Mouse (Mus musculus): ENCODE measurements around the gene Erc2. TPM values are rescaled to one million over a fixed set of nuclear protein-coding genes. Genes with fewer than 3 reads are reported as not detected.

Erc2 gene
- total RNA-seq, 2 experiments from 2014 or later = 203 to 224 TPM

- DNase-seq (ENCODE audit: extremely low spot score in 1 of 2, low spot score in 2 of 2) = no peak
- intact Hi-C loops (cut with DNase I) = loop anchor here (10.0 kb wide), 1 partner anchor 247 kb away; no protein-coding TSS in a partner anchor
- no peak for TF ChIP-seq CTCF (IDR thresholded peaks at IDR 0.05)
- Histone ChIP-seq H3K27ac (no peak overlapping the region), H3K4me3 (no peak overlapping the region)
Measured at GRCm38 (mm10) chr14:28051646-28052045, 429.4 kb downstream of the Erc2 start.

- TF ChIP-seq CTCF (IDR thresholded peaks at IDR 0.05) = no peak
- intact Hi-C loops (cut with DNase I) = loop anchor here (10.0 kb wide), 1 partner anchor 253 kb away; no protein-coding TSS in a partner anchor
- no peak overlapping the region for H3K4me3 ChIP-seq
- peak in 1 of 2 experiments; percentile 7 for DNase-seq (ENCODE audit: extremely low spot score in 1 of 2, low spot score in 2 of 2)
- no peak overlapping the region for H3K27ac ChIP-seq
Measured at GRCm38 (mm10) chr14:28057159-28057884, 435.1 kb downstream of the Erc2 start.

- Histone ChIP-seq H3K27ac (no peak overlapping the region), H3K4me3 (no peak overlapping the region)
- TF ChIP-seq CTCF (IDR thresholded peaks at IDR 0.05) = no peak
- peak in 1 of 2 experiments; percentile 9 for DNase-seq (ENCODE audit: extremely low spot score in 1 of 2, low spot score in 2 of 2)
- intact Hi-C loops (cut with DNase I) = loop anchor here (10.0 kb wide), 1 partner anchor 253 kb away; no protein-coding TSS in a partner anchor
Measured at GRCm38 (mm10) chr14:28057885-28058860, 435.9 kb downstream of the Erc2 start.

DNA sequence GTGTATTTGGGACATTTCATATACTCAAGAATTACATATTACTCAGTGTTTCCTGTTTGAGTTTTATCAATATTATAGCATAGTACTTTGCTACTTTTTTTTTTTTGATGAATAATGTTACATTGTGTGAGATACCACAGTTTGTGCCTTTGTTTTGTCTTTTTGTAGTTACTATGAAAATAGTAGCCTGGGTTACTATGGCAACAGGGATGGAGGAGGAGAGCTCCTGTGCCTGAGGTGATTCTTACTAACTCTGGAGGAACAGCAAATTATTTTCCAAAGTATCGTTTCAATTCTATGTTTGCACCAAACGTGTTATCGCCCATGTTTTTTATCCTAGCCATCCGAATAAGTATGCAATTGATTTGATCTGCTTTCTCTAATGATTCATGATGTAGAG lies 438.7 kb downstream of the Erc2 start:
- no peak overlapping the region for H3K4me3 ChIP-seq
- no peak overlapping the region for H3K27ac ChIP-seq
- DNase-seq (ENCODE audit: extremely low spot score in 1 of 2, low spot score in 2 of 2) = no peak
- TF ChIP-seq CTCF (IDR thresholded peaks at IDR 0.05) = no peak
- intact Hi-C loops (cut with DNase I) = no loop called here

GRCm38 (mm10) chr14:28061649-28062375 lies 439.6 kb downstream of the Erc2 start:
- TF ChIP-seq CTCF (IDR thresholded peaks at IDR 0.05) = no peak
- no peak overlapping the region for H3K4me3 ChIP-seq
- H3K27ac ChIP-seq = no peak overlapping the region
- intact Hi-C loops (cut with DNase I) = no loop called here
- DNase-seq (ENCODE audit: extremely low spot score in 1 of 2, low spot score in 2 of 2) = no peak

DNA sequence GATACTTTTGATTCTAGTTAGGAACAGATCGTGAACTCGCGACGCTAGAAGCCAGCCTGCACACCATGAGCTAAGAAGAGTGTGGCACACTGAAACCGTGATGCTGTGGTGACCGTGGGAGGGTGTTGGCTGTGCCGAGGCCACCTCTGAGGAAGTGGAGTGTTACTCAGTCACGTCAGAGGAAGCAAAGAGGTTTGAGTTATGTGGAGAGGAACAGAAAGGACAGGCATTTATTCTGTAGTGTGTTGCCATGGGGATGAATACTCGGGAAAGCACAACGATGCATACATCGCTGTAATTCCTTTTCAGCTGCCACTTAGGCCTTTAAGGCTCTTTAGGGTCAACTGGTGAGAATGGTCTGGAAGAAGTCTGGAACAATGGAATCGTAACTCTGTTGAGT lies 445.8 kb downstream of the Erc2 start:
- TF ChIP-seq CTCF (IDR thresholded peaks at IDR 0.05) = no peak
- Histone ChIP-seq H3K27ac (no peak overlapping the region), H3K4me3 (no peak overlapping the region)
- intact Hi-C loops (cut with DNase I) = no loop called here
- peak; percentile 28 to 33 for DNase-seq (ENCODE audit: extremely low spot score in 1 of 2, low spot score in 2 of 2)

DNA sequence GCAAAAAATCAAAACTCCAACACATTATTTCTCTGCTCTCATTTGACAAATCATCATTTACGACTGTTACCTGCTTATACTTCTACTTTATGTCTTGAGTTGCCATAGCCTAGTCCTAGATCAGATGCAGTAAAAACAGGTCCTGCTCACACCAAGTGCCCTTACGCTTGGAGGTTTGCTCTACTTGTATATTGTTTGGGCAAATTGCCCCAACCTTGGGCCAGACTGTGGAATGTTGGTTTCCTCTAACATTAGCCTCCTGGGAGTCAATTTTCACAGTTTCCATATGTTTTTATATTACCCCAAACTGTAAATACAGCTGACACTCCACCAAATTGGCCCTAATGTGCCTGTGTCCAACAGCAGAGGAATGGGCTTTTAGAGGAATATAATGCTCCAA lies 447.6 kb downstream of the Erc2 start:
- no peak for TF ChIP-seq CTCF (IDR thresholded peaks at IDR 0.05)
- Histone ChIP-seq H3K27ac (no peak overlapping the region), H3K4me3 (no peak overlapping the region)
- DNase-seq (ENCODE audit: extremely low spot score in 1 of 2, low spot score in 2 of 2) = no peak
- intact Hi-C loops (cut with DNase I) = no loop called here

DNA sequence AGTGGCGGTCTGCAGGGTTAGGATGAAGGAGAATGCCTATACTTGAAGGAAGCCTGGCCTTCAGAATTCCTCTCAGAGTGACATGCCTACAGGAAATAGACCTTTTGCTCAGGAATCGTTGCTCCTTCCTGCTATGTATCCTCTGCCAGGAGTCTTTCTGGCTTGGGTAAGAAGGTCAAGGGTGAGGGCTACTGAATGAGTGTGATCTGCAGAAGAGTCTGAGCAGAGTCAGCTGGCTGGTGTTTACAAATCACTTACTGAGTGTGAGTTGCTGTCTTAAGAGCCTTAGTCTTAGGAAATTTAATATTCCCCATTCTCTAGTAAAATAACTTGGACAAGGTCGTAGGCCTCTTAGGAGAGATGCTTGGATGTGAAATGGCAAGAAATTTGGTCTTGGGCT lies 450.3 kb downstream of the Erc2 start:
- intact Hi-C loops (cut with DNase I) = no loop called here
- Histone ChIP-seq H3K27ac (no peak overlapping the region), H3K4me3 (no peak overlapping the region)
- TF ChIP-seq CTCF (IDR thresholded peaks at IDR 0.05) = no peak
- no peak for DNase-seq (ENCODE audit: extremely low spot score in 1 of 2, low spot score in 2 of 2)

GRCm38 (mm10) chr14:28089636-28090443 lies 467.6 kb downstream of the Erc2 start:
- Histone ChIP-seq H3K4me3 (no peak overlapping the region), H3K27ac (no peak overlapping the region)
- peak; percentile 60 for TF ChIP-seq CTCF (IDR thresholded peaks at IDR 0.05)
- DNase-seq (ENCODE audit: extremely low spot score in 1 of 2, low spot score in 2 of 2) = no peak
- intact Hi-C loops (cut with DNase I) = loop anchor here (2.0 to 10.0 kb wide), 2 partner anchors 417 to 1005 kb away; no protein-coding TSS in a partner anchor

DNA sequence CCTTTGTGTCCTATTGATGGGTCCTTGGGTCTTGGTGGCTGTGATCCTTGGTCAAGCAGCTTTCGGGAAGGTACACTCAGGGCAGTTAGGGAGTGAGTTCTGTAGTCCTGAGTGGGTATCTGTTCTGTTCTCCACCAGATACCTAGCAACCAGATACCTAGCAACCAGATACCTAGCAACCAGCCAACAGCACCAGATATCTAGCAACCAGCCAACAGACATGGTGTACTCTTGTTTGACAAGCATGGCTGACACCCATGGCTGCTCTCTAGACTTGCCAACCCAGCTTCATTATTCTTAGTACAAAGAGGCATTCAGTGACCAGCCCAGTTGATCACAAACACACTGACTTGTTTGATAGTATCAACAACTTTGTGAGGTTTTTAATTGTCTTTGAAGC lies 469.1 kb downstream of the Erc2 start:
- no peak for DNase-seq (ENCODE audit: extremely low spot score in 1 of 2, low spot score in 2 of 2)
- Histone ChIP-seq H3K27ac (no peak overlapping the region), H3K4me3 (no peak overlapping the region)
- no peak for TF ChIP-seq CTCF (IDR thresholded peaks at IDR 0.05)
- intact Hi-C loops (cut with DNase I) = no loop called here

GRCm38 (mm10) chr14:28093214-28093613 lies 471.0 kb downstream of the Erc2 start:
- TF ChIP-seq CTCF (IDR thresholded peaks at IDR 0.05) = no peak; the same call in 1 of the 2 replicates
- intact Hi-C loops (cut with DNase I) = no loop called here
- Histone ChIP-seq H3K4me3 (no peak overlapping the region), H3K27ac (no peak overlapping the region)
- no peak for DNase-seq (ENCODE audit: extremely low spot score in 1 of 2, low spot score in 2 of 2)

Measured in left cerebral cortex, adult 2 months (tissue).